Mouse (Mus musculus): ENCODE results near the gene Prss36. TPM values are rescaled to one million over a fixed set of nuclear protein-coding genes. Genes with fewer than 3 reads are reported as not detected.
"Not testable (repeated sequence)": the region's sequence is repeated elsewhere in the genome, so short reads cannot be mapped to it uniquely, and the experiment has no call there.

Gene Prss36
- total and polyA plus RNA-seq, 2 experiments from 2014 or later: 10.2 to 14.2 TPM

- Histone ChIP-seq H3K4me3 (ENCODE audit: low read depth, low read length) (peak within 1 kb of the TSS; percentile 82), H3K9ac (replicated peaks; ENCODE audit: low read depth, low read length) (peak within 1 kb of the TSS; percentile 88), H3K27ac (ENCODE audit: low read depth) (peak within 1 kb of the TSS; percentile 97), H3K27me3 (ENCODE audit: control insufficient read depth, insufficient read depth, low read length) (no peaks in the 10 kb centered on the region), H3K4me1 (ENCODE audit: control insufficient read depth, insufficient read depth) (peaks cover 21% of the 10 kb centered on the region; the same call in 1 of the 2 replicates), H3K4me2 (ENCODE audit: low read depth, low read length) (peak within 1 kb of the TSS; percentile 71), H3K36me3 (replicated peaks; ENCODE audit: control insufficient read depth, insufficient read depth, low read length) (peaks cover 26% of the 10 kb centered on the region), H3K9me3 (replicated peaks; ENCODE audit: control insufficient read depth, low read length) (no peaks in the 10 kb centered on the region)
- under 1% methylated on average over 73 of the region's 92 CpGs for WGBS
- ATAC-seq (ENCODE audit: insufficient read depth, low read depth) (peak; percentile 90), DNase-seq (ENCODE audit: low spot score) (peak; percentile 92)
- TF ChIP-seq CTCF (IDR thresholded peaks at IDR 0.05; ENCODE audit: low read depth): no peak; the same call in 1 of the 2 replicates
- peak; percentile 80; the same call in 1 of the 2 replicates for TF ChIP-seq EP300 (IDR thresholded peaks at IDR 0.05; ENCODE audit: low read depth)
Measured at GRCm38 (mm10) chr7:127967004-127967921, 20.7 kb upstream of the Prss36 start, which contains the start of gene Fus. TSS of gene Fus (plus strand) at chr7:127967457.

GRCm38 (mm10) chr7:127966371-127966918 lies 19.9 kb upstream of the Prss36 start:
- no peak for ATAC-seq (ENCODE audit: insufficient read depth, low read depth)
- H3K36me3 ChIP-seq (replicated peaks; ENCODE audit: control insufficient read depth, insufficient read depth, low read length): peaks cover 18% of the 10 kb centered on the region
- 11% methylated on average over 10 of the region's 10 CpGs for WGBS

GRCm38 (mm10) chr7:127959364-127959763 lies 12.8 kb upstream of the Prss36 start:
- Histone ChIP-seq H3K4me1 (ENCODE audit: control insufficient read depth, insufficient read depth) (no peaks in the 10 kb centered on the region; the same call in 1 of the 2 replicates), H3K27me3 (ENCODE audit: control insufficient read depth, insufficient read depth, low read length) (no peaks in the 10 kb centered on the region), H3K4me3 (ENCODE audit: low read depth, low read length) (no peak overlapping the region), H3K4me2 (ENCODE audit: low read depth, low read length) (no peak overlapping the region), H3K36me3 (replicated peaks; ENCODE audit: control insufficient read depth, insufficient read depth, low read length) (no peaks in the 10 kb centered on the region), H3K27ac (ENCODE audit: low read depth) (no peak overlapping the region), H3K9me3 (replicated peaks; ENCODE audit: control insufficient read depth, low read length) (no peaks in the 10 kb centered on the region), H3K9ac (replicated peaks; ENCODE audit: low read depth, low read length) (no peak overlapping the region)
- no peak for ATAC-seq (ENCODE audit: insufficient read depth, low read depth)
- DNase-seq (ENCODE audit: low spot score): no peak
- TF ChIP-seq EP300 (IDR thresholded peaks at IDR 0.05; ENCODE audit: low read depth): no peak
- TF ChIP-seq CTCF (IDR thresholded peaks at IDR 0.05; ENCODE audit: low read depth): no peak
- WGBS: 43% methylated on average over 5 of the region's 5 CpGs

More at GRCm38 (mm10) chr7:127966371-127966918, 19.9 kb upstream of the Prss36 start:
- no peaks in the 10 kb centered on the region for H3K9me3 ChIP-seq (replicated peaks; ENCODE audit: control insufficient read depth, low read length)
- H3K4me1 ChIP-seq (ENCODE audit: control insufficient read depth, insufficient read depth): peaks cover 21% of the 10 kb centered on the region; the same call in 1 of the 2 replicates
- TF ChIP-seq EP300 (IDR thresholded peaks at IDR 0.05; ENCODE audit: low read depth) (no peak), CTCF (IDR thresholded peaks at IDR 0.05; ENCODE audit: low read depth) (no peak)
- H3K27me3 ChIP-seq (ENCODE audit: control insufficient read depth, insufficient read depth, low read length): no peaks in the 10 kb centered on the region
- H3K27ac ChIP-seq (ENCODE audit: low read depth): peak overlapping the region; percentile 97
- H3K4me2 ChIP-seq (ENCODE audit: low read depth, low read length): peak overlapping the region; percentile 71
- peak overlapping the region; percentile 82 for H3K4me3 ChIP-seq (ENCODE audit: low read depth, low read length)
- DNase-seq (ENCODE audit: low spot score): peak; percentile 14
- peak overlapping the region; percentile 88 for H3K9ac ChIP-seq (replicated peaks; ENCODE audit: low read depth, low read length)

GRCm38 (mm10) chr7:127952864-127953581 lies 6.5 kb upstream of the Prss36 start:
- ATAC-seq (ENCODE audit: insufficient read depth, low read depth): no peak
- H3K4me3 ChIP-seq (ENCODE audit: low read depth, low read length): no peak overlapping the region
- H3K27ac ChIP-seq (ENCODE audit: low read depth): no peak overlapping the region
- no peak for DNase-seq (ENCODE audit: low spot score)
- no peak overlapping the region for H3K9ac ChIP-seq (replicated peaks; ENCODE audit: low read depth, low read length)
- 32% methylated on average over 13 of the region's 13 CpGs for WGBS
- TF ChIP-seq CTCF (IDR thresholded peaks at IDR 0.05; ENCODE audit: low read depth) (no peak), EP300 (IDR thresholded peaks at IDR 0.05; ENCODE audit: low read depth) (no peak)
- no peak overlapping the region for H3K4me2 ChIP-seq (ENCODE audit: low read depth, low read length)
- no peaks in the 10 kb centered on the region for H3K9me3 ChIP-seq (replicated peaks; ENCODE audit: control insufficient read depth, low read length)
- H3K4me1 ChIP-seq (ENCODE audit: control insufficient read depth, insufficient read depth): no peaks in the 10 kb centered on the region
- no peaks in the 10 kb centered on the region for H3K27me3 ChIP-seq (ENCODE audit: control insufficient read depth, insufficient read depth, low read length)
- H3K36me3 ChIP-seq (replicated peaks; ENCODE audit: control insufficient read depth, insufficient read depth, low read length): no peaks in the 10 kb centered on the region

GRCm38 (mm10) chr7:127944614-127945013 lies 1.9 kb downstream of the Prss36 start:
- DNase-seq (ENCODE audit: low spot score): peak; percentile 39
- Histone ChIP-seq H3K27me3 (ENCODE audit: control insufficient read depth, insufficient read depth, low read length) (peaks cover 12% of the 10 kb centered on the region), H3K36me3 (replicated peaks; ENCODE audit: control insufficient read depth, insufficient read depth, low read length) (no peaks in the 10 kb centered on the region), H3K4me1 (ENCODE audit: control insufficient read depth, insufficient read depth) (peaks cover 7% of the 10 kb centered on the region; the same call in 1 of the 2 replicates), H3K4me3 (ENCODE audit: low read depth, low read length) (peak overlapping the region; percentile 13; the same call in 1 of the 2 replicates), H3K4me2 (ENCODE audit: low read depth, low read length) (peak overlapping the region; percentile 47), H3K9me3 (replicated peaks; ENCODE audit: control insufficient read depth, low read length) (no peaks in the 10 kb centered on the region), H3K27ac (ENCODE audit: low read depth) (no peak overlapping the region), H3K9ac (replicated peaks; ENCODE audit: low read depth, low read length) (peak overlapping the region; percentile 15; the same call in 1 of the 2 replicates)
- peak; percentile 71 for ATAC-seq (ENCODE audit: insufficient read depth, low read depth)
- TF ChIP-seq EP300 (IDR thresholded peaks at IDR 0.05; ENCODE audit: low read depth): no peak
- no peak for TF ChIP-seq CTCF (IDR thresholded peaks at IDR 0.05; ENCODE audit: low read depth)
- WGBS: 4% methylated on average over 22 of the region's 23 CpGs

- WGBS: 49% methylated on average over 2 of the region's 2 CpGs
Measured at GRCm38 (mm10) chr7:127942097-127942496, 4.4 kb downstream of the Prss36 start.

More at GRCm38 (mm10) chr7:127942097-127942496, 4.4 kb downstream of the Prss36 start:
- not testable (repeated sequence) for H3K9ac ChIP-seq (replicated peaks; ENCODE audit: low read depth, low read length); H3K4me3 ChIP-seq (ENCODE audit: low read depth, low read length); ATAC-seq (ENCODE audit: insufficient read depth, low read depth); H3K4me1 ChIP-seq (ENCODE audit: control insufficient read depth, insufficient read depth); DNase-seq (ENCODE audit: low spot score); H3K27ac ChIP-seq (ENCODE audit: low read depth); H3K4me2 ChIP-seq (ENCODE audit: low read depth, low read length); H3K9me3 ChIP-seq (replicated peaks; ENCODE audit: control insufficient read depth, low read length); H3K36me3 ChIP-seq (replicated peaks; ENCODE audit: control insufficient read depth, insufficient read depth, low read length)
- peaks cover 12% of the 10 kb centered on the region for H3K27me3 ChIP-seq (ENCODE audit: control insufficient read depth, insufficient read depth, low read length)
